Comparison of ENCODE assay signal across 21 mouse cellular contexts in genomic region chr13:46946041-46946440, GRCm38 (mm10). TPM values are rescaled to one million over a fixed set of nuclear protein-coding genes. Genes with fewer than 3 reads are reported as not detected.
DNase-seq lines count a peak whose midpoint lies in the region; ATAC-seq and TF ChIP-seq lines count a peak whose summit lies in the region.
"Had no signal": no experiment of that assay in that cellular context is flagged by ENCODE, and none has a peak within 500 bp of the region (broad histone marks: within the 10 kb centered on the region; RNA-seq: fewer than 3 reads in every experiment).

No protein-coding gene starts in this region.

- intact Hi-C loops in left cerebral cortex, postnatal 36 days (cut with DNase I) = no loop called here

- WGBS in forebrain, embryonic 13.5 days = 26% methylated on average over 5 of the region's 5 CpGs
- WGBS in forebrain, embryonic 16.5 days = 13% methylated on average over 5 of the region's 5 CpGs
- whole genome bisulfite sequencing in embryonic facial prominence, embryonic 10.5 days = 58% methylated on average over 5 of the region's 5 CpGs
- 14% methylated on average over 5 of the region's 5 CpGs for WGBS in limb, embryonic 11.5 days
- 50% methylated on average over 5 of the region's 5 CpGs for WGBS in neural tube, embryonic 15.5 days

- H3K9me3 ChIP-seq in forebrain, embryonic 13.5 days (replicated peaks) = no peaks in the 10 kb centered on the region
- H3K9me3 ChIP-seq in forebrain, embryonic 16.5 days (ENCODE audit: control insufficient read depth, low read length) = no peaks in the 10 kb centered on the region
- no peaks in the 10 kb centered on the region for H3K9me3 ChIP-seq in E14TG2a.4 (ENCODE audit: low read length)
- H3K9me3 ChIP-seq in embryonic facial prominence, embryonic 10.5 days = no peaks in the 10 kb centered on the region
- no peaks in the 10 kb centered on the region for H3K9me3 ChIP-seq in limb, embryonic 11.5 days (ENCODE audit: control insufficient read depth, low read length)
- no peaks in the 10 kb centered on the region for H3K9me3 ChIP-seq in neural tube, embryonic 15.5 days (replicated peaks)
- H3K9me3 ChIP-seq: hindbrain, embryonic 12.5 days had no signal

- no peak overlapping the region for H3K9ac ChIP-seq in forebrain, embryonic 13.5 days
- no peak overlapping the region for H3K9ac ChIP-seq in forebrain, embryonic 16.5 days (replicated peaks; ENCODE audit: low read depth, low read length)
- no peak overlapping the region for H3K9ac ChIP-seq in limb, embryonic 11.5 days (ENCODE audit: low read length)
- H3K9ac ChIP-seq in neural tube, embryonic 15.5 days (replicated peaks) = no peak overlapping the region
- H3K9ac ChIP-seq: heart, embryonic 12.5 days; hindbrain, embryonic 12.5 days had no signal

- no peak overlapping the region for H3K4me2 ChIP-seq in forebrain, embryonic 13.5 days
- H3K4me2 ChIP-seq in forebrain, embryonic 16.5 days (ENCODE audit: low read length) = no peak overlapping the region
- H3K4me2 ChIP-seq in limb, embryonic 11.5 days (ENCODE audit: low read depth, severe bottlenecking) = no peak overlapping the region
- no peak overlapping the region for H3K4me2 ChIP-seq in neural tube, embryonic 15.5 days
- H3K4me2 ChIP-seq: heart, embryonic 12.5 days; hindbrain, embryonic 12.5 days had no signal

- H3K4me3 ChIP-seq in forebrain, embryonic 13.5 days = no peak overlapping the region
- H3K4me3 ChIP-seq in forebrain, embryonic 16.5 days (replicated peaks; ENCODE audit: low read length) = no peak overlapping the region
- peak overlapping the region; percentile 17 for H3K4me3 ChIP-seq in E14TG2a.4 (replicated peaks; ENCODE audit: low read length)
- H3K4me3 ChIP-seq in embryonic facial prominence, embryonic 10.5 days = no peak overlapping the region
- no peak overlapping the region for H3K4me3 ChIP-seq in limb, embryonic 11.5 days (ENCODE audit: low read depth, low read length)
- H3K4me3 ChIP-seq in neural tube, embryonic 15.5 days (replicated peaks) = no peak overlapping the region
- H3K4me3 ChIP-seq: gastrocnemius, adult 2 months; heart, embryonic 12.5 days; hindbrain, embryonic 12.5 days had no signal

- DNase-seq in embryonic facial prominence, embryonic 10.5 days (ENCODE audit: low spot score) = peak; percentile 32
- peak; percentile 62 for DNase-seq in limb, embryonic 11.5 days (ENCODE audit: low spot score)
- DNase-seq in ovary, postnatal 36 days (ENCODE audit: low spot score) = no peak
- no peak for DNase-seq in left cerebral cortex, postnatal 36 days (ENCODE audit: low spot score in 2 of 2)
- DNase-seq: adrenal gland, adult 8-10 months; adrenal gland, postnatal 36 days; cerebellum, adult 11 months; cerebellum, adult 8-10 months; cerebellum, postnatal 25 days; gastrocnemius, adult 2 months; gastrocnemius, postnatal 25 days; heart, postnatal 36 days; kidney, adult 18-20 months had no signal

- no peak for TF ChIP-seq CTCF in E14TG2a.4 (conservative IDR thresholded peaks at IDR 0.05; ENCODE audit: low read length)

- no peaks in the 10 kb centered on the region for H3K27me3 ChIP-seq in forebrain, embryonic 13.5 days
- no peaks in the 10 kb centered on the region for H3K27me3 ChIP-seq in forebrain, embryonic 16.5 days (replicated peaks; ENCODE audit: control insufficient read depth, insufficient read depth, low read length)
- H3K27me3 ChIP-seq in E14TG2a.4 (ENCODE audit: insufficient read depth, low read length) = no peaks in the 10 kb centered on the region
- H3K27me3 ChIP-seq in embryonic facial prominence, embryonic 10.5 days (replicated peaks; ENCODE audit: low read depth, poor library complexity, severe bottlenecking) = no peaks in the 10 kb centered on the region
- no peaks in the 10 kb centered on the region for H3K27me3 ChIP-seq in limb, embryonic 11.5 days (ENCODE audit: control insufficient read depth, insufficient read depth, low read length)
- no peaks in the 10 kb centered on the region for H3K27me3 ChIP-seq in neural tube, embryonic 15.5 days (replicated peaks)
- H3K27me3 ChIP-seq: CH12.LX; heart, embryonic 12.5 days; hindbrain, embryonic 12.5 days had no signal

- no peak for ATAC-seq in forebrain, embryonic 13.5 days
- no peak for ATAC-seq in forebrain, embryonic 16.5 days
- no peak for ATAC-seq in limb, embryonic 11.5 days (ENCODE audit: insufficient number of reproducible peaks, low FRiP score, low TSS enrichment, low read depth)
- no peak for ATAC-seq in neural tube, embryonic 15.5 days (ENCODE audit: low FRiP score)
- ATAC-seq: hindbrain, embryonic 16.5 days had no signal

- H3K27ac ChIP-seq in forebrain, embryonic 13.5 days = peak overlapping the region; percentile 14
- no peak overlapping the region for H3K27ac ChIP-seq in forebrain, embryonic 16.5 days (ENCODE audit: low read length)
- H3K27ac ChIP-seq in embryonic facial prominence, embryonic 10.5 days (replicated peaks) = peak overlapping the region; percentile 35; the same call in 1 of the 2 replicates
- no peak overlapping the region; the same call in 1 of the 2 replicates for H3K27ac ChIP-seq in limb, embryonic 11.5 days (replicated peaks; ENCODE audit: low read depth, low read length)
- no peak overlapping the region for H3K27ac ChIP-seq in neural tube, embryonic 15.5 days (replicated peaks)
- H3K27ac ChIP-seq: gastrocnemius, adult 2 months; hindbrain, embryonic 12.5 days had no signal

- H3K4me1 ChIP-seq in forebrain, embryonic 13.5 days = peaks cover 20% of the 10 kb centered on the region
- H3K4me1 ChIP-seq in forebrain, embryonic 16.5 days (replicated peaks; ENCODE audit: control insufficient read depth, insufficient read depth, low read length) = peaks cover 6% of the 10 kb centered on the region; the same call in 1 of the 2 replicates
- peaks cover 40% of the 10 kb centered on the region for H3K4me1 ChIP-seq in E14TG2a.4 (replicated peaks; ENCODE audit: low read depth, low read length)
- H3K4me1 ChIP-seq in embryonic facial prominence, embryonic 10.5 days = peaks cover 29% of the 10 kb centered on the region
- H3K4me1 ChIP-seq in limb, embryonic 11.5 days (ENCODE audit: control insufficient read depth, insufficient read depth, low read length) = peaks cover 9% of the 10 kb centered on the region; the same call in 1 of the 2 replicates
- no peaks in the 10 kb centered on the region for H3K4me1 ChIP-seq in neural tube, embryonic 15.5 days

- H3K36me3 ChIP-seq in forebrain, embryonic 13.5 days (ENCODE audit: poor library complexity, severe bottlenecking) = no peaks in the 10 kb centered on the region
- no peaks in the 10 kb centered on the region for H3K36me3 ChIP-seq in forebrain, embryonic 16.5 days (ENCODE audit: control insufficient read depth, insufficient read depth)
- no peaks in the 10 kb centered on the region for H3K36me3 ChIP-seq in E14TG2a.4 (ENCODE audit: insufficient read depth, low read length)
- no peaks in the 10 kb centered on the region for H3K36me3 ChIP-seq in embryonic facial prominence, embryonic 10.5 days (replicated peaks)
- no peaks in the 10 kb centered on the region for H3K36me3 ChIP-seq in limb, embryonic 11.5 days (ENCODE audit: control insufficient read depth, insufficient read depth, low read length)
- no peaks in the 10 kb centered on the region for H3K36me3 ChIP-seq in neural tube, embryonic 15.5 days
- H3K36me3 ChIP-seq: heart, embryonic 12.5 days; hindbrain, embryonic 12.5 days had no signal

RNA-seq across cellular contexts. Expression of gene Kif13a, which starts 16.4 kb away (rescaled TPM):
- 7.0 and 8.1 TPM in 2 replicates for polyA plus RNA-seq in forebrain, embryonic 13.5 days (2015; fragmentation: Nextera tagmentation; extraction: Ambion mirVana)
- polyA plus RNA-seq in forebrain, embryonic 16.5 days (2015; fragmentation: Nextera tagmentation; extraction: Ambion mirVana) = 5.3 and 7.0 TPM in 2 replicates
- 17.0 and 20.7 TPM in 2 replicates for polyA plus RNA-seq in embryonic facial prominence, embryonic 10.5 days (2016; fragmentation: Nextera tagmentation; extraction: Ambion mirVana)
- polyA plus RNA-seq in limb, embryonic 11.5 days (2014; fragmentation: Nextera tagmentation; extraction: Ambion mirVana) = 14.2 and 16.5 TPM in 2 replicates
- polyA plus RNA-seq in neural tube, embryonic 15.5 days (2015; fragmentation: Nextera tagmentation; extraction: Ambion mirVana) = 10.2 and 10.4 TPM in 2 replicates
- total RNA-seq in left cerebral cortex, postnatal 36 days (2021) = 10 to 100 TPM; 22.6 to 22.8 TPM
- total RNA-seq: CH12.LX had no signal

Comparison
In these comparisons a context has a peak if more than half of its experiments do, and no peak if none do; other contexts are left out.
1. H3K27ac ChIP-seq: peak in forebrain, embryonic 13.5 days (single experiment) and embryonic facial prominence, embryonic 10.5 days (single experiment); none in forebrain, embryonic 16.5 days (single experiment), limb, embryonic 11.5 days (single experiment) and neural tube, embryonic 15.5 days (single experiment).
2. DNase-seq: peak in embryonic facial prominence, embryonic 10.5 days (single experiment) and limb, embryonic 11.5 days (single experiment); none in ovary, postnatal 36 days (single experiment) and left cerebral cortex, postnatal 36 days (0 of 2).